Mouse (Mus musculus) kidney, postnatal 36 days (tissue): Measurements from ENCODE around the gene Arhgap21.

Experiments
- DNase-seq, 2 experiments: peaks; one replicate each; pipeline ENCODE4 v3.0.0; 2021 to 2022; ENCODE audit warnings: mixed read lengths in 2 of 2

Gene Arhgap21

DNA sequence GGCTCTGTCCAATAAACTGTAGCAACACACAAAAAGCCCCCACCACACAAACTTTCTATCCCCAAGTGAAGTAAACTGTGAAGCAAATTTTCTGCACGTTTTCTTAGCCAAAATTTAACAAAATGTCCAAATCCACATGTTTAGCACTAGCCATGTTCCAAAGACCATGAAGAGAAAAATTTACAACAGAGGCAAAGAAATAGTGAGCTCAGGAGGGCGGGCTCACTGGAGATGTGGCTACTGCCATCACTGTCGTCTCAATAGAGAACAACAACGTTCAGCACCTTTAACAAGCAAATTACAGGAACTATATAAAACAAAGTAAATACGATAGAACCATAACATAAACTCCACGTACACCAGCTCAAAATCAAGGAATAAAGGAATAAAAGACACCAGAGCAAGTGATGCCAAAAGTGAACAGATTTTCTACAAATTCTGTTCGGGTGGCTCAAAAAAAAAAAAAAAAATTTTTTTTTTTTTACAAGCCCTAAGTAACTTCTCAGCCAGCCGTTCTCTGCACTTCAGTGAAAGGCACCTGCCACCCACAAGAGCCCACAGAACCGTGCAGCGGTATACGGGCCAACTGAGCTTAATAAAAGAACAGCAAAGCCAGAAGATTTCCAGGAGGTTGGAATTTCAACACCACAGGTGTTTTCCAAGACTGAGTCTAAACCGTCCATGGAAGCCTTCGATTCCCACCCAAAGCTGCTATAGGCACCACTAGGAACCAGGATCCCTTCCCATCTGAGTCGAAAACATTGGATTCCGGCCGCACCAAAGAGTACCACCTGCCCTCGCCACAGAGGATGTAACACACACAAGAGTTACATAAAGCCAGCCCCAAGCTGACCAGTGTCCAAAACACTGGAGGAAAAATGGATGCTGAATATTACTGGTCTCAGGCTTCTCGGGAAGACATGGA is 2.2 kb downstream of the Arhgap21 start:
- DNase-seq: peak in 1 of 2 experiments; percentile 11

- no peak for DNase-seq
These were observed 3.3 kb downstream of the Arhgap21 start for GRCm38 (mm10) chr2:20965361-20965760.

DNA sequence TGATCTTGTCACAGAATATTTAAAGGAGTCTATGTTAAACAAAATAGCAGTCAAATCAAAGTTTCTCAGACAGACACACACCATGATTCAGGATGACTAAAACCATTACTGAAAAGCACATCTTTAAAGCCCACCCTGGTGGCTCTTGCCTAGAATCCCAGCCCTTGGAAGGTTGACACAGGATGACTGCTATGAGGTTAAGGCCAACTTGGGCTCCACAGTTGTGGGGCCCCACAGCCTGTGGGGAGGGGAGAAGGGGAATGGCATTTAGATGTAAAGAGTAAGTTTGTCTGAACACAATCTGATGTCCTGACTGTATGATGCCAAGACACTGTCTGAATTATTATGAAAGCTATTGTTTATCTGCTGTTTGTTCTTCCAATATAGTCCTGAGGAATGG is 4.2 kb downstream of the Arhgap21 start:
- DNase-seq: no peak

GRCm38 (mm10) chr2:20963226-20963805 is 5.4 kb downstream of the Arhgap21 start:
- no peak for DNase-seq

DNA sequence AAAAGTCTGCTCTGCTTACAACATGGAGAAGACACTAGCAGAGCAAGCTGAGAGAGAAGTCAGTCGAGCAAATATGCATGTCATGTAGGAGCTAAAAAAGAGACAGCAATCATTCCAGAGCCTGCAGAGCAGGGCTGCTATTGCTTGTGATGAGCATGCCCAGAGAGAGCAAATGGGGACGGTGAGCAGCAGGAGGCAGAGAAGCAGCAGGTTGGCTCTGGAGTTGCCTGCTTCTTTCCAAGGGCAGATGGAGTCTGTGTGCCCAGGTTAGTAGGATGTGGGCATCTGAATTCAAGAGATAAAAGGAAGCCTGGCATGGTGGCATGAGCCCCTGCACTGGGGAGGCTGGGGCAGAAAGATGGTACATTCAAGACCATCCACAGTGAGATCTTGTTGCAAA is 6.4 kb downstream of the Arhgap21 start:
- DNase-seq: no peak

DNA sequence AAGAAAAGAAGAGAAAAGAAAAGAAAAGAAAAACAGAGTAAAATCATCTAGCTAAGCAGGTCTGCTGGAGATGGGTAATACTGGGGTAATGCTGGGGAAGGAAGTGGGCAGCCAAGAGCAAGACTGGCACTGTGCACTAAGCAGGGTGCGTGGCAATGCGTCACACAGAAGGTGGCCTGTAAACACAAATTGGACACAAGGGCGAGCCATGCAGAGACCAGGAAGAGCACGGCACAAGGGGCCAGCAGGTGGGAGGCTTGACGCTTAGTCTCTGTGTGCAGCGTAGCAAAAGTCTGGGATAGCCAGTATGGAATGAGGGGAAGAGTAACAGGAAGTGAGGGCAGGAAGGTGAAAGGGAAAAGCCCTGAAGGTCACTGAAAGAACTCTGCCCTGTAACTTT is 6.9 kb downstream of the Arhgap21 start:
- DNase-seq: no peak

DNA sequence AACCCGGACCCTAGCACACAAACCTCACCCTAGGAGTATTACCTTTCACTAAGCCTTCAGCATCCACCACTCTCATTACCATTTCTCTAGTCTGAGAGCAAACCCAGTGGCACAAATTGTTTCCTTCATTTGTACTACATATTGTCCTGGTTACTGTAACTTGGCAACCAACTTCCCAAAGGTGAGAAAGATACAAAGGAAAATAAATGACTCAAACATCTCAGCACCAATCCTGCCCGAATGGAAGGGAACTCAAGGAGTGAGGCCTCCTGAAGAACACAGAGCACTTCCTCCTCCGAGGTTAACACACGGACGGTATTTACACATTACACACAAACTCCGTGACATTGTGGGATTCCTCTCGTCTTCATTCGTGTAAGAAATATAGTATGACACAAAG is 7.4 kb downstream of the Arhgap21 start:
- DNase-seq: no peak

DNA sequence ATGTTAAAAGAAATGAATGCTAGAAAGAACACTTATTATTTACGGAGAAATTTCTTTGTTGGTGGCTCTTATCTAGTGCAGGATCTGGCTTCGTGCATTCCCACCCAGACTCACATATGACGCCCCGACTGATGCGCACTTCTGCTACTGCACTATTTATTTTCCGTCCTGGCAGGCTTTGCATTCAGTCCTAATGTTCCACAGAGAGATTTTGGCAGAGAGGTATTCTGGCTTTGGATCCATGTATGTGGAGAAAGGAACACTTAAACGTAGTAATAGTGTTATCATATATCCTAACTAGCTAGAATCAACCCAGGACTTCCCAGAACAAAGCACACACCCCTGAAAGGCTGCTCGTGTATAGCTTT is 8.0 kb downstream of the Arhgap21 start:
- DNase-seq: no peak

DNA sequence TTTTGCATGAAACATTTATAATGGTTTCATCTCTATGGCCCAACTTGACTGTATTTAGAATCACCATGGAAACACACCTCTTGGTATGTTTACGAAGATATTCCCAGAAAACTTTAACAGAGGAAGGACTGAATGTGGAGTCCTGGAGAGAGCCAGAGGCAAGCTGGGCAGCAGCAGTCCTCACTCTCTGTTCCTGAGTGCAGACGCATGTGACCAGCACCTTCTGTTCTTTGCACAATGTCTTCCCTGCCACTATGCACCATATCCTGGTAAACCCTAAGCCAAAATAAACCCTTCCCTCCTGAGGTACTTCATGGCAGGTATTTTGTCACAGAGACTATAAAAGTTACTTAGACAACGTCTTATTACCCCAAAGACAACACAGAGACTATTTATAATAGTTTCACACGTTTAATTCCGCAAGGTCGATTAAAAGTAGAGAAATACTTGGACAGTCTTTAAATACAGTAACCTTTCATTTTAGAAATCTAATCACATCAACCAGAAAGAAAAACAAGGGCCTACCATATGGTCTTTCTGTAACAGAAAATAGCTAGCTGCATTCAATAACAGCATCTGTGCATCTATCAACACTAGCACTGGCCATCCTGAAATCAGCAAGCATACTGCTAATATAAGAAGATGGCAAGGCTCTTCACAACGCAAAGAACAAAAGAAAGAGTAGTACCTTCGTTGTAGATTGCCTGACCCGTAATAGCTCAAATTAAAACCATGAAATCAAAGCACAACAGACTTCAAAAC is 8.6 kb downstream of the Arhgap21 start:
- no peak for DNase-seq

DNA sequence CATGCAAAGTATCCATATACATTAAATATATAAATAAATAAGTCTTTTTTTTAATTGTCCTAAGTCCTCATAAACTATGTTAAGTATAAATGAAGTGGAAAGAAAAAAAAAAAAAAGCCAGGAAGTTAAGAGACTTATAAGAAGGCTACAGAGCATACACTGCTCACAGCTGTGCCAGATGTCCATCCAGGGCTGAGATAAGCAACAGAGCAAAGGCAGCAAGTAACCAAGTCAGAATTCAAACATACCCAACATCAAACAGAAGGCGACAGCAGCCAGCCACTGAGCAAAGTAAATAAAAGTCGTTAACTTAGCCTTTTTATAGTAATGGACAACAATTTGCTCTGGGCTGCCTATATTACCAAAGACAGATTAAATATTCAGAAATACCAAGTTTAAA is 9.6 kb downstream of the Arhgap21 start:
- DNase-seq: no peak

DNA sequence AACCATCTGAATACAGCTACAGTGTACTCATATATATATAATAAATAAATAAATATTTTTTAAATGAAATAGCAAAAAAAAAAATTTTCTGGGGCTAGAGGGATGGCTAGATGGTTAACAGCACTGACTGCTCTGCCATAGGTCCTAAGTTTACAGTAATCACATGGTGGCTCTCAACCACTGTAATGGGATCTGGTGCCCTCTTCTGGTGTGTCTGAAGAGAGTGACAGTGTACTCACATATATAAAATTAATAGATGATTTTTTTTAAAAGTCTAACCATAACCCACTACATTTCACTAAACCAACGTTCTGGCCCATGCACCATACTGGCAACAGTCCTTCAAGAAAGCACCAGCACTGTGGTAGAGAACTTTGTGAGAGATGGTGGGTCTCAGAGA is 10.7 kb downstream of the Arhgap21 start:
- DNase-seq: no peak

GRCm38 (mm10) chr2:20956716-20957115 is 12.0 kb downstream of the Arhgap21 start:
- DNase-seq: no peak

- no peak for DNase-seq
These were observed 12.7 kb downstream of the Arhgap21 start for GRCm38 (mm10) chr2:20955996-20956395.

DNA sequence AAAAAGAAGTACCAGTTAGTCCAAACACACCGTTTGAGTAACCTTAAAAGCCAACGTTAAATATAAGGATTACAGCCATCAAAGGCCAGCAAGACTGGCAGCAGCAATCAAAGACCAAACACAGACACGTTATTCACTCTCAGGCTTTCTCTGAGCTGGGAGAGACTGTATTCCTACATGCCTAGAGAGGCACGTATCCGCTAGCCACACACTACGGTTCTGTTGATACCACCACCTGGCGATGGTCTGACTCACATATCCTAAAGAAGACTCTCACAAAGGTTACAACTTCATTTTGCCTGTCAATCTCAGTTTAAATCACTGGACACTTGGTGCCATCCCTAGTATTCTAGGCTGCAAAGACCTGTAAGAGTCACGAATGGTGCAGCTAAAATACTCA is 13.3 kb downstream of the Arhgap21 start:
- DNase-seq: no peak

DNA sequence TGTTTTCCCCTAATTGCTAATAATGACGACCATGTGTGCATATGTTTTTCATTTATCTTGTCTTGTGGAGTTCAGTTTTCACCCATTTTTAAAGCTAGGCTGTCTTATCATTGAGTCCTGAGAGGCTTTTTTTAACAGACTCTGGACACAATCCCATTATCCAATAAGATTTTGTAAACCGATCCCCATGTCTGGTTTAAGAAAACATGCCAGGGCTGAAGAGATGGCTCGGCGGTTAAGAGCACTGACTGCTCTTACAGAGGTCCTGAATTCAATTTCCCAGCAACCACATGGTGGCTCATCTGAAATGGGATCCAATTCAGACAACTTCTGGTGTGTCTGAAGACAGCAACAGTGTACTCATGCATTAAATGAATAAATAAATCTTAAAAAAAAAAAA is 16.0 kb downstream of the Arhgap21 start:
- no peak for DNase-seq

DNA sequence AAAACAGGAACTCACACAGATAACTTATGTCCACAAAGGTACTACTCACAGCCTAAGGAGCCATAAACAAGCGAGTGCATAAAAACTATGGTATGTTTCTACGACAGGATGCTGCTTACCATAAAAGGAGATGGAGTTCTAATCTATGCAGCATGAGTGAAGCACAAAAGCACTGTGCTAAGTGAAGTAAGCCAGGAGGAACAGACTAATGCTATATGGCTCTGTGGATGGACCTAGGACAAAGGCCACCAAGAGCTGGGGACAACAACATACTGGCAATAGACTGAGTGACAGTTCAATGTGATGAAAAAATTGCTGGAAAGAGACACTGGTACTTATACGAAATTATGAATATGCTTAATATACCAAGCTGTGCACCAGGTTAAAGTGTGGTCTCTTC is 19.5 kb downstream of the Arhgap21 start:
- no peak for DNase-seq

GRCm38 (mm10) chr2:20947036-20947435 is 21.6 kb downstream of the Arhgap21 start:
- no peak for DNase-seq

DNA sequence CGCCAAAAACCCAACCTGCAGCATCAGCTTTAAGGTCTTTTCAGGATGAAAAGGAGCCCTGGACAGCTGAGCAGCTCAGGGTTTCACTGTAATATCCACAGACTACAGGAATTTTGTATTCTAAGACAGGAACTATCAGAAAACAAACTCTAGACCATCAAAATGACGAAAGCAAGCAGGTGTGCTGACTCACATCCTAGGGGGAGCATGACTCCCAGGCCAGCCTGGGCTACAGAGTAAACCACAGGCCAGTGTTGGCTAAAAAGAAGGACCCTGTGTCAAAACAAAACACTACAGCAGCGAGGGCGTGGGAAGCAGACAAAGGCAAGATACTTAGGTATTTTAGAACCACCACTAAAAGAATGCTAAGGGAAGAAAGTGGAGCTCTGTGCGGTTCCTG is 23.1 kb downstream of the Arhgap21 start:
- DNase-seq: no peak

DNA sequence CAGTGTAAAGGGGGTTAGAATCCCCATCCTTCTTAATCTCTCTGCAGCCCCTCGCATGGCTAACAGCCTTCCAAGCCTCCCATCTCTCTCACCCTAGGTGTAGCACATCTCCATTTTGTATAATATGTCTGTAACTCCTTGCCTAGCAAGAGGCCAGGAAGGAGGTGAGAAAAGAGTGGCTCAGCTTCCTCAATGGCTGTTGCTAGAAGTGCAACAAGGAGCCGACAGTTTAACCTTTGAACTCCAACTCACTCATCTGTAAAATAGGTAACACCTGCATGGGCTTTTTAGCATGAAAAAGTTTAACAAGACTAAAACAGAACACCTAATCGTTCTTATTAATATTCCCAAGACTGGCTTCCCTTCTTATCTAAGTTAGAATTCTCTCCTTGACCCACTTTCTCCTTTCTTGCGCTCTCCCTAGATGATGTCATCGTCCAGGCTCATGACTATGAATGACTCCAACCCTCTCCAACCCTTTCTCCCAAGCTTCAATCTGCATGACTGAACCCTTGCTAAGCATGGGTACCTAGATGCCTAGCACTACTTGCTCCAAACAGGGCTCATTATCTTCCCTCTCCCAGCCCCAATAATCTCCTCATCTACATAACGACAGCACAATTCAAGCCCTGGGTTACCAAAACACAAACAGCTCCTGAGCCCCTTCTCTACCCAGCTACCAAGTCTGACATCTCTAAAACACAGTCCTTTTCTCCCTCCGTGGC is 24.8 kb downstream of the Arhgap21 start:
- DNase-seq: no peak

DNA sequence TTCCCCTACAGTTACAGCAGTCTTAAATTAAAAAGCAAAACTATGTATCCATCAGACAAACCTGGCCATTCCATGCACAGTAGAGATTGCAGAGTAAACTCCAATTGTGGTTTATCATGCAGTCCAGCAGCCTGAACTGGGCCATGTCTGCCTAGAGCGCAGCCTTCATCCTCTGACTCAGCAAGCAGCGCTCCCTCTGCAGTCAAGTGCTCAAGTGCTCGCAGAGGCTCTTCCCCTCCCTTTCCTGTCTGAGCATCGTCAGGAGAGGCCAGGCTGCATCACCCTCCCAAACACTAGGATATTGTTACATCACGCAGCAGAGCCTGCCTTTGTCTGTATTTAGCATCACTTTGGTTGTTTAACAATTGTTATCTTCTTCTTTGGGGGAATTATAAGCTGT is 25.5 kb downstream of the Arhgap21 start:
- peak in 1 of 2 experiments; percentile 32 for DNase-seq

- DNase-seq: no peak
These were observed 26.1 kb downstream of the Arhgap21 start for GRCm38 (mm10) chr2:20942434-20943198.

DNA sequence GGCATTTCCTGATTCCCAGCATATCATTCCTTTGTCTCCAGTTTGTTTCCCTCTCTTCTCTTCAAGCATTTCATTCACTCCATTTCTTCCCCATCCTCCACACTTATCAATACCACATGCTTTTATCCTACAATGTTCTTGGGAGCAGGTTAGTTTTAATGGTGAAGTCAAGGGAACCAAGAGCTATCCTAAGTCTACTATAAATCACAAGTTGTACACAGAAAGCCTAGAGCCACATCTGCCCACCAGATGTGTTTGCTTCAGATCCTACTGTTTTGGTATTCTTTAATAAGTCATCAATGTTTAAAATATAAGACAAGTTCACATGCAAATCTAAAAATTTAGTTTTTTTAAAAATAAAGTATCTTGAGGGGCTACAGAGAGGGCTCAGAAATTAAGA is 27.6 kb downstream of the Arhgap21 start:
- no peak for DNase-seq
